Mouse (Mus musculus) thymus, adult 2 months (tissue): ENCODE measurements around the gene Dock8. TPM values are rescaled to one million over a fixed set of nuclear protein-coding genes. Genes with fewer than 3 reads are reported as not detected.

Source experiments
- DNase-seq: peaks from one replicate; pipeline ENCODE4 v3.0.0; 2021
- H3K27ac ChIP-seq: fragments of 200-500 bp; 2 replicates; pipeline ENCODE4 v1.5.1; 2012; ENCODE audit warnings: low read length, control low read depth; ENCODE audit not compliant: control insufficient read depth, insufficient read depth
- H3K27me3 ChIP-seq: fragments of 200-500 bp; 2 replicates; pipeline ENCODE4 v1.6.1; 2012; ENCODE audit warnings: mild to moderate bottlenecking, low read length, moderate library complexity, mixed read lengths; ENCODE audit not compliant: control insufficient read depth, insufficient read depth
- H3K36me3 ChIP-seq: fragments of 200-500 bp; 2 replicates; pipeline ENCODE4 v1.6.1; 2012; ENCODE audit warnings: mild to moderate bottlenecking, low read length, moderate library complexity; ENCODE audit not compliant: control insufficient read depth, insufficient read depth
- H3K4me1 ChIP-seq: fragments of 200-500 bp; replicated peaks from 2 replicates; pipeline ENCODE4 v1.6.1; 2012; ENCODE audit warnings: low read length; ENCODE audit not compliant: control insufficient read depth, insufficient read depth
- H3K4me3 ChIP-seq: fragments of 200-500 bp; 2 replicates; pipeline ENCODE4 v1.5.1; 2012; ENCODE audit warnings: mild to moderate bottlenecking, low read length, control low read depth, moderate library complexity; ENCODE audit not compliant: control insufficient read depth, insufficient read depth
- CTCF ChIP-seq: fragments of 200-500 bp; IDR thresholded peaks from 2 replicates; pipeline ENCODE4 v1.5.1; 2012; ENCODE audit warnings: mild to moderate bottlenecking, control low read depth, low read length, moderate library complexity, borderline replicate concordance; ENCODE audit not compliant: control insufficient read depth, poor library complexity, insufficient read depth; ENCODE audit errors: extremely low read depth
- POLR2A ChIP-seq: fragments of 200-500 bp; IDR thresholded peaks from 2 replicates; pipeline ENCODE4 v1.6.1; 2012; ENCODE audit warnings: mild to moderate bottlenecking, low read length, control low read depth, moderate library complexity; ENCODE audit not compliant: control insufficient read depth, poor library complexity, insufficient read depth; ENCODE audit errors: extremely low read depth
- WGBS: fragments of 180-500 bp; shearing (Covaris S2); methylation state at CpG from one replicate; pipeline ENCODE4 v1.1.7; 2018; 5-methylcytosine and 5-hydroxymethylcytosine counted together
- polyA plus RNA-seq: library from polyadenylated mRNA; depleted of rRNA; stranded (reverse); fragments of >200 nt; gene quantifications from 2 replicates; pipeline ENCODE4 v1.2.3, GENCODE M21; 2012

Gene Dock8
- polyA plus RNA-seq, 1 experiment, result 87.3 TPM

DNA sequence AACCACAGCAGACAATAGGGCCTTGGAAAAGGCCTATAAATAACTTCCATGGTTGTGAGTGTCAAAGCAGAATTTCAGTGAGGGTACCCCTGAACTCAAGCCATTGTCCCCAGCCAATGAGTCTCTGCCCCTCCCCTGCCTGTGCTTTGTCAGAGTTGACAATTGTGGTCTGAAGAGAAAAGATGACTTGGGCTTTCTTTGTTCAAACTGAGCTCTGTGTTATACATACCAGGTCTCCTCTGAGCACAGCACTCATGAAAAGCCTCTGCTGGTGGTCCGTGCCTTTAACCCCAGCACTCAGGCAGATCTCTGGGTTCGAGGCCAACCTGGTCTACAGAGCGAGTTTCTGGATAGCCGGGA lies 231.6 kb downstream of the Dock8 start:
- DNase-seq, result no peak
- 94% methylated on average over 4 of the region's 4 CpGs for WGBS
- no peak overlapping the region for H3K4me3 ChIP-seq
- H3K36me3 ChIP-seq, result no peaks in the 10 kb centered on the region
- H3K27me3 ChIP-seq, result no peaks in the 10 kb centered on the region
- H3K4me1 ChIP-seq, result no peaks in the 10 kb centered on the region
- TF ChIP-seq CTCF (no peak), POLR2A (no peak)
- H3K27ac ChIP-seq, result no peak overlapping the region

DNA sequence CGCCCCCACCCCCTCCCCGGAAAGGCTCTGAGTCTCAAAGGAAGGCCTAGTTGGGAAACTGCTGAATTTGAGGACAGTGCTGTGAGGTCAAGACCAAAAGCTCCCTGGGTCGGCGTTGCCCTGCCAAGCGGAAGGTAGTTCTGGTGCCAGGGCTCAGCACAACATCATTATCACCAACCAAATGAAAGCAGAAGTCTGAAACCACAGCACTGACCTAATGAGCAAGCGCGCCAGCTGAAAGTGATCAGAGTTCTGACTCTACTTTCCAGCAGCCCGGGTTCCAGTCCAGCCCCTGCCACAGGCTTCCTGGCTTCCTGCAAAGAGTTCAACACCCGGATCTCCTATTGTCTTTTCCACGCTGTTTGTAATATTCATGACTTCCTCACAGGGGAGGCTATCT lies 232.7 kb downstream of the Dock8 start:
- no peak for TF ChIP-seq POLR2A
- TF ChIP-seq CTCF, result no peak
- Histone ChIP-seq H3K36me3 (no peaks in the 10 kb centered on the region), H3K4me1 (no peaks in the 10 kb centered on the region), H3K4me3 (no peak overlapping the region), H3K27me3 (peaks cover 6% of the 10 kb centered on the region; the same call in 1 of the 2 replicates), H3K27ac (no peak overlapping the region)
- no peak for DNase-seq
- WGBS, result 38% methylated on average over 10 of the region's 10 CpGs

GRCm38 (mm10) chr19:25236596-25237491 lies 237.5 kb downstream of the Dock8 start, which contains the start of gene Kank1:
Kank1 (plus strand) TSS chr19:25236975.
- Histone ChIP-seq H3K36me3 (no peaks in the 10 kb centered on the region), H3K4me3 (peak within 1 kb of the TSS; percentile 36), H3K27ac (no peak within 1 kb of the TSS), H3K4me1 (no peaks in the 10 kb centered on the region), H3K27me3 (peaks cover 13% of the 10 kb centered on the region; the same call in 1 of the 2 replicates)
- WGBS, result under 1% methylated on average over 76 of the region's 76 CpGs
- peak; percentile 42 for DNase-seq
- TF ChIP-seq POLR2A (no peak), CTCF (no peak)

GRCm38 (mm10) chr19:25237492-25238040 lies 238.2 kb downstream of the Dock8 start:
- WGBS, result 4% methylated on average over 35 of the region's 35 CpGs
- no peaks in the 10 kb centered on the region for H3K4me1 ChIP-seq
- DNase-seq, result no peak
- H3K27ac ChIP-seq, result no peak overlapping the region
- peaks cover 13% of the 10 kb centered on the region; the same call in 1 of the 2 replicates for H3K27me3 ChIP-seq
- H3K36me3 ChIP-seq, result no peaks in the 10 kb centered on the region
- TF ChIP-seq CTCF (no peak), POLR2A (no peak)
- peak overlapping the region; percentile 36; the same call in 1 of the 2 replicates for H3K4me3 ChIP-seq

DNA sequence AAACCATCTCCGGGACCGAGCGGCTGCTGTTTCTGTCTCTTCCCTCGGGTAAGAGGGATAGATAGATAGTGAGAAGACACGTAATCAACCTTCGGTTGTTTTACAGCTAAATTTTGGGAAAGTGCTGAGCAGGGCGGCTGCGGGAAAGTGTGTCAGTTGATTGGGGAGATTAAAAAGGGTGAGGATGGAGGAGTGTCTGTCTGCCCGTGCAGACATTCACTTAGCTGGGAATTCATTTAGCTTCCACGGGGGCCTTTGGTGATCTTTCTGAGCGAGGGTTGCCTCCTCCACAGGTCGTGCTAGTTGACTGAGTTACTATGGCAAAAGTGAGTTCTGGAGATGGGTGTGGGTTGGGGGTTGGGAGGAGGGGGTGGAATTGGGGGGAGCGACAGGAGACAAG lies 238.8 kb downstream of the Dock8 start:
- no peak for DNase-seq
- TF ChIP-seq CTCF (no peak), POLR2A (no peak)
- H3K4me1 ChIP-seq, result no peaks in the 10 kb centered on the region
- 17% methylated on average over 13 of the region's 13 CpGs for WGBS
- H3K4me3 ChIP-seq, result no peak overlapping the region
- no peaks in the 10 kb centered on the region for H3K36me3 ChIP-seq
- no peak overlapping the region for H3K27ac ChIP-seq
- peaks cover 13% of the 10 kb centered on the region; the same call in 1 of the 2 replicates for H3K27me3 ChIP-seq

- Histone ChIP-seq H3K36me3 (no peaks in the 10 kb centered on the region), H3K27ac (no peak overlapping the region), H3K4me1 (no peaks in the 10 kb centered on the region), H3K4me3 (no peak overlapping the region), H3K27me3 (no peaks in the 10 kb centered on the region; the same call in 1 of the 2 replicates)
- no peak for DNase-seq
- no peak for TF ChIP-seq CTCF
- 87% methylated on average over 4 of the region's 4 CpGs for WGBS
Observed at GRCm38 (mm10) chr19:25243566-25243965, 244.2 kb downstream of the Dock8 start.

- H3K27me3 ChIP-seq, result no peaks in the 10 kb centered on the region
- no peak for TF ChIP-seq CTCF
- TF ChIP-seq POLR2A, result no peak
- no peak overlapping the region for H3K4me3 ChIP-seq
- no peak for DNase-seq
- no peak overlapping the region for H3K27ac ChIP-seq
- H3K36me3 ChIP-seq, result no peaks in the 10 kb centered on the region
- no peaks in the 10 kb centered on the region for H3K4me1 ChIP-seq
- 94% methylated on average over 8 of the region's 8 CpGs for WGBS
Observed at GRCm38 (mm10) chr19:25246062-25246461, 246.7 kb downstream of the Dock8 start.
